Mouse (Mus musculus): ENCODE measurements around the gene Gm11214. TPM values are rescaled to one million over a fixed set of nuclear protein-coding genes. Genes with fewer than 3 reads are reported as not detected.

Gene Gm11214
- polyA plus RNA-seq, 1 experiment from 2014 or later, result not detected

DNA sequence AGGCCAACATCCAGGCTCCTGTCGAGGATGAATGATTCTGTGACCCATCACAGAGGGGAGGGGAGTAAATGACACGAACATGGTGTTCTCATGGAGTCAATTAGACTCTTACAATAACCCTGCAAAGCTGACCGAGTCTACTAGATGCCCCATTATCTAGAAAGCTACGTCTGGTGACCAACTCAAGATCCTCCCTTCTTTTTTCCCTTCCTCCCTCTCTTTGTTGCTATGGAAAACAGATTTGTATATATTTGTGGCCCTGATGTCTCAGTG lies 22.0 kb upstream of the Gm11214 start:
- no peaks in the 10 kb centered on the region for H3K9me3 ChIP-seq (replicated peaks)
- H3K4me3 ChIP-seq, result no peak overlapping the region
- WGBS, result 57% methylated on average over 4 of the region's 4 CpGs
- no peak overlapping the region for H3K9ac ChIP-seq
- no peak for ATAC-seq
- H3K36me3 ChIP-seq (ENCODE audit: poor library complexity, severe bottlenecking), result no peaks in the 10 kb centered on the region
- no peaks in the 10 kb centered on the region for H3K4me1 ChIP-seq
- no peaks in the 10 kb centered on the region for H3K27me3 ChIP-seq
- no peak overlapping the region for H3K4me2 ChIP-seq
- no peak overlapping the region for H3K27ac ChIP-seq

DNA sequence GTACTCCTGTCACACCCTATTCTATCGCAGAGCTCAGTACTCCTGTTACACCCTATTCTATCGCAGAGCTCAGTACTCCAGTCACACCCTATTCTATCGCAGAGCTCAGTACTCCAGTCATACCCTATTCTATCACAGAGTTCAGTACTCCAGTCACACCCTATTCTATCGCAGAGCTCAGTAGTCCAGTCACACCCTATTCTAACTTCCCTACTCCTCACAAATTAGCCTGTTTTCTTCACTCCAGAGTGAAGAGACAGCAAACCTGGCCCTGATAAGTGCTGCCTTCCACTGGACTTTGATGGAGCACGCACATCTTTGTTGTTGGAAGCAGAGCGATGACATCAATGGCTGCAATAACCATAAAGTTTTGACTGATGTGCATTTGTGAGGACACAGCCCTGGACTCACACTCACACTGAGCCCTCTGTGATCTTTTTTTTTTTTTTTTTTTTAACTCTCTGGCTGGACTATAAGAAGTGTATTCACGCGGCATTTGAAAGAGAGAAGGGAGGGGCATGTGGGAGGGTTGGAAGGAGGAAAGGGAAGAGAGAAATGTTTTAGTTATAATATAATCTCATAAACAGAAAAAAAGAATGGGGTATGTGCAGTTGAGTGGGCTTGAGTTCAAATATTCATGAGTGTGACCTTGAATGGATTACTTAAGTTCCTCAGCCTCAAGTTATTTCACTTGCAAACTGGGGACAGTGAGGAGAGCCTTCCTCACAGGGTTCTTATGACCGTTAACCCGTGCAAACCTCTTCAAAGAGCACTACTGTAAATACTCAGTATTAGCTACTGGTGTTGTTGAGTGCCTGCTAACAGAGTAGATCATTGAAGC lies 21.5 kb upstream of the Gm11214 start:
- H3K4me3 ChIP-seq, result no peak overlapping the region
- WGBS, result 89% methylated on average over 10 of the region's 10 CpGs
- no peak overlapping the region for H3K4me2 ChIP-seq
- ATAC-seq, result no peak
- no peak overlapping the region for H3K27ac ChIP-seq
- H3K4me1 ChIP-seq, result no peaks in the 10 kb centered on the region
- no peaks in the 10 kb centered on the region for H3K9me3 ChIP-seq (replicated peaks)
- H3K9ac ChIP-seq, result no peak overlapping the region
- no peaks in the 10 kb centered on the region for H3K27me3 ChIP-seq
- no peaks in the 10 kb centered on the region for H3K36me3 ChIP-seq (ENCODE audit: poor library complexity, severe bottlenecking)

DNA sequence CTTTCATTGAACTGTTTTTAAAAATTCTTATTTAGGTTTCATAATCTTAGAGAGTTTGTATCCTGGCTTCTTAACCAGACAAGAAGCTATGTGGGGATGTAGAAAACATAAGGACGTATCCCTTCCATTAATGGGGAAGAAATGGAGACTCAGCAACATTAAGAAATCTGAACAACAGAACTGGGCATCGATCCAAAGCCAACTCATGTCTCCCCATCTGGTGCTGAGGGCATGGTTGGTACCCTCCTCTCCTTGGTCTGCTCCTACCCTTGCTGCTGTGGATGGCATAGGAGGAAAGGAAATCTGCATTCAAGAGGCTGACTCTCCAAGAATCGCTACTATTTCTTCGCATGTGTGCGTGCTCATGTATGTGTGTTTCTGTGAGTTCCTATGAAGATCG lies 20.5 kb upstream of the Gm11214 start:
- H3K4me2 ChIP-seq, result no peak overlapping the region
- H3K27me3 ChIP-seq, result no peaks in the 10 kb centered on the region
- no peak overlapping the region for H3K4me3 ChIP-seq
- ATAC-seq, result no peak
- H3K4me1 ChIP-seq, result no peaks in the 10 kb centered on the region
- WGBS, result 84% methylated on average over 6 of the region's 6 CpGs
- no peaks in the 10 kb centered on the region for H3K36me3 ChIP-seq (ENCODE audit: poor library complexity, severe bottlenecking)
- H3K9me3 ChIP-seq (replicated peaks), result no peaks in the 10 kb centered on the region
- H3K27ac ChIP-seq, result no peak overlapping the region
- no peak overlapping the region for H3K9ac ChIP-seq

DNA sequence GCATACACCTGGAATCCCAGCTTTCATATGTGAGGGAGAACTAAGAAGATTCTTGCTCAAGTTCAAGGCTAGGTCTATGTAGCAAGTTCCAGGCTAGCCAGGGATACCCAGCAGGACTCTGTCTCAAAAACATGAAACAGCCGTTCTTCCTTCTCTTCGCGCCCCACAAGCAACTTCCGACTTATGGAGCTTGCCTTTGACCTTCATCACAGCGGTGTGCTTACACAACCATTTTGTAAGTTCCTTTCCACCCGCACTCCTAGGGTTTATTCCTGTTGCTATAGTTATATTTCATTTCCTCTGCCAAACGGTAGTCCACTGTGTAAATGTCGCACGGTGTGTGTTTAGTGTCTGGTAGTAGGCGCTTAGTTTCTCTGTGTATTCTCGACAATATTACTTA lies 19.9 kb upstream of the Gm11214 start:
- ATAC-seq, result no peak
- Histone ChIP-seq H3K9me3 (replicated peaks) (no peaks in the 10 kb centered on the region), H3K4me3 (no peak overlapping the region), H3K9ac (no peak overlapping the region), H3K36me3 (ENCODE audit: poor library complexity, severe bottlenecking) (no peaks in the 10 kb centered on the region), H3K4me1 (no peaks in the 10 kb centered on the region), H3K27me3 (no peaks in the 10 kb centered on the region), H3K4me2 (no peak overlapping the region), H3K27ac (no peak overlapping the region)
- 84% methylated on average over 11 of the region's 11 CpGs for WGBS

DNA sequence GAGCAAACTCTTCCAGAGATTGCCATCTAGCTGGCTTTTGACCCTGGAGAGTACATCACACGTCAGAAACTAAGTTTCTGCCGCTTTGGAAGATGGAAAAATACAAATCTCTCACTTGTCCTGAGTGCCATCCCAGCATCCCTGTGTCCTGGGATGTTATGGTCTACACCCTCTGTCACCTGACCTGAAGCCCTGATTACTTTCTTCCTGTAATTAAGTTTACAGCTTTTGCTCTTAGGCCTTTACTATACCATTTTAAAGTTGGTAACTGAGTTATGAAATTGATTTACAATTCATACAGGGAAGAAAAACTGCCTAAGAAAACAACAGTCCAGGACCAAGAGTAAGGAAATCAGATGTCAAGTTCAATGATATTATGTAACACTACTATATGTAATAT lies 19.3 kb upstream of the Gm11214 start:
- 82% methylated on average over 2 of the region's 2 CpGs for WGBS
- Histone ChIP-seq H3K36me3 (ENCODE audit: poor library complexity, severe bottlenecking) (no peaks in the 10 kb centered on the region), H3K27me3 (no peaks in the 10 kb centered on the region), H3K9ac (no peak overlapping the region), H3K4me1 (no peaks in the 10 kb centered on the region), H3K4me3 (no peak overlapping the region), H3K9me3 (replicated peaks) (no peaks in the 10 kb centered on the region), H3K4me2 (no peak overlapping the region), H3K27ac (no peak overlapping the region)
- ATAC-seq, result no peak

DNA sequence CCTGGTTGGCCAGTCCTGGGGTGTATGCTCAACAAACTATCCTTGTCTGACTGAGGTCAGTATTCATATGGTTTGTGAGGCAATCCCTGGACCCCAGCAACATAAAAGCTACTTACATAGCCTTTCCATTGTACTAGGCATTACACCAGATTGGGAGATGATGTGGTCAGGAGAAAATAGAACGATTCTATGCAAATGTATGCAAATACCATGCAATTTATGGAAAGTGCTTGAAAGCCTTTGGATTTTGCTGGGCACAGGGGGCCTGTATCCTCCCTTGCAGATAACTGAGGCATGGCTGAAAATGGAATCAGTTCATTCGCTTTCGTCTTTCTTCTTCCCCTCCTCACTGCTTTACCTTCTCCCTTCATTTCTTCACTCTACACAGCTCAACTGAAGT lies 18.4 kb upstream of the Gm11214 start:
- WGBS, result 77% methylated on average over 3 of the region's 3 CpGs
- H3K9me3 ChIP-seq (replicated peaks), result no peaks in the 10 kb centered on the region
- H3K4me1 ChIP-seq, result no peaks in the 10 kb centered on the region
- ATAC-seq, result no peak
- no peak overlapping the region for H3K9ac ChIP-seq
- no peak overlapping the region for H3K4me3 ChIP-seq
- H3K27ac ChIP-seq, result no peak overlapping the region
- H3K36me3 ChIP-seq (ENCODE audit: poor library complexity, severe bottlenecking), result no peaks in the 10 kb centered on the region
- no peaks in the 10 kb centered on the region for H3K27me3 ChIP-seq
- H3K4me2 ChIP-seq, result no peak overlapping the region

DNA sequence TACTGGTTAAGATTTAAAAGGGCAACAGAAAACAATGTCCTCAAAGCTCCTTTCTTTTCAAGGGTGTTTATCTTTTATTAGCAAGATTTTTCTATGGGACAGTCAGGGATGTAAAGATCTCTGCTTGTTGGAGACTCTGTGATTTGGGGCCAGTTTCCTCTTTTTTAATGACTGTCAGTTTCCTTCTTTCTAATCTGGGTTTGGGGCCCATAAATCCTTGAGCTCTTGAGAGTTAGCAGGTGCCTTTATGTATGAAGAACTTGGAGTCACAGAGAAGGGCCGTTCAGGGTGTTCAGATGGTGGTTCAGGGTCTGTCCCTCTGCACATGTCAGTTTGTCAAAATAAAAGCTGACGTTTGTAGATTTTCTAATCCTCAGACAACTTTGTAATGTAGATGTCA lies 11.9 kb upstream of the Gm11214 start:
- Histone ChIP-seq H3K9ac (no peak overlapping the region), H3K27me3 (no peaks in the 10 kb centered on the region), H3K4me2 (no peak overlapping the region), H3K4me3 (no peak overlapping the region), H3K36me3 (ENCODE audit: poor library complexity, severe bottlenecking) (no peaks in the 10 kb centered on the region), H3K27ac (no peak overlapping the region), H3K9me3 (replicated peaks) (no peaks in the 10 kb centered on the region), H3K4me1 (no peaks in the 10 kb centered on the region)
- no peak for ATAC-seq
- WGBS, result 76% methylated on average over 2 of the region's 2 CpGs

DNA sequence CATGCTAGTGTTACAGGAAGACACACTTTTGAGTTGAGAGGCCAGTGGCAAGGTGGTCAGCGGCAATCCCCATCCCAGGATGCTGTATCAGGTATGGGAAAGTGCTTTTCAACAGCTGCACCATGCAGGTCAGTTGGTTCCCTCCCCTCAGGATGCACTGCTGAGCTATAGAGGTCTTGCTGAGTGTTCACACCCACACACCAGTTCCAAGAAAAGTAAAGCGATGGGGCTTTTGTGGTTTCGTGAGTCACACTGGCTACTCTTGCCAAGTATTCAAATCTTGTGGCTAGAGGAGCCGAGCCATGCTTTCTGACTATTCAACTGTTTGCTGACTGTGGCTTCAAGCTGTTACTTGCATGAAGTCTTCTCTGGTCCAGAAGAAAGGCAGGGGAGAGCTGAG lies 5.1 kb upstream of the Gm11214 start:
- Histone ChIP-seq H3K27ac (no peak overlapping the region), H3K9me3 (replicated peaks) (no peaks in the 10 kb centered on the region), H3K36me3 (ENCODE audit: poor library complexity, severe bottlenecking) (no peaks in the 10 kb centered on the region), H3K4me2 (no peak overlapping the region), H3K27me3 (no peaks in the 10 kb centered on the region), H3K4me1 (no peaks in the 10 kb centered on the region), H3K9ac (no peak overlapping the region), H3K4me3 (no peak overlapping the region)
- ATAC-seq, result no peak
- 76% methylated on average over 4 of the region's 4 CpGs for WGBS

DNA sequence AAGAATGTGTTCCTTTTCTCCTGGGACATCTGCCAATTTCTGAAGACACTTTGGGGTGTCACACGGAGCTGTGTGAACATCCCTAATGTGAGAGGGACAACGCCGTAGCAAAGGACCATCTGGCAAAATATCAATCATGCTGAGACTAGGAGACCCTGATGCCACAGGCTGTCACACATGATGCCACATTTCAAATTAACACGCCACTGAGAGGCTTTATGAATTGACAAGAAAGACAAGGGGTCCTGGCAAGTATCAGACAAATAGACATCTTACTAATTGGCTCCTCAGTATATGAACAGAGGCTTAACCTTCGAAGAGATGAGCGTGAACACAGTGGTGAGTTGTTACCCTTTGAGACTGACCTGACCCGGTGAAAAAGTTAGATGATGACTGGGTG lies 2.6 kb upstream of the Gm11214 start:
- peaks cover 3% of the 10 kb centered on the region; the same call in 1 of the 2 replicates for H3K4me1 ChIP-seq
- H3K36me3 ChIP-seq (ENCODE audit: poor library complexity, severe bottlenecking), result no peaks in the 10 kb centered on the region
- peak; percentile 82; the same call in 1 of the 2 replicates for ATAC-seq
- no peak overlapping the region for H3K4me3 ChIP-seq
- no peak overlapping the region for H3K27ac ChIP-seq
- H3K27me3 ChIP-seq, result no peaks in the 10 kb centered on the region
- H3K9me3 ChIP-seq (replicated peaks), result no peaks in the 10 kb centered on the region
- 62% methylated on average over 7 of the region's 7 CpGs for WGBS
- no peak overlapping the region for H3K4me2 ChIP-seq
- H3K9ac ChIP-seq, result no peak overlapping the region

DNA sequence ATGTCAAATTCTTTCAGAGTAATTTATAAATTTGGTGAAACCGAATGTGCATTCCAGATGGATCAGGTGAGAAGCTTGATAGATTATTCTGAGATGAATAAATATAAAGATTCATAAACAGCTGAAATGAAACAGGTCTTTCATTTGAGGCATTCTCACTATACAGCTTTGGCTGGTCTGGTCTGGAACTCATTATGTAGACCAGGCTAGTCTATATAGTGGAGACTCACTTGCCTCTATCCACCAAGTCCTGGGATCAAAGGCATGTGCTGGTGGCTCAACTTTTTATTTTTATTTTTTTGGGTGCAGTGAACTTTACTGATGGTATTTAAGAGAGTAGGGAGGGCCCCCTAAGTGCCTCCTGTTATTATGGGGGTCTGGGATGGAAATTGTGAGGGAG lies 1.3 kb downstream of the Gm11214 start:
- ATAC-seq, result no peak
- WGBS, result 21% methylated on average over 1 of the region's 1 CpGs

DNA sequence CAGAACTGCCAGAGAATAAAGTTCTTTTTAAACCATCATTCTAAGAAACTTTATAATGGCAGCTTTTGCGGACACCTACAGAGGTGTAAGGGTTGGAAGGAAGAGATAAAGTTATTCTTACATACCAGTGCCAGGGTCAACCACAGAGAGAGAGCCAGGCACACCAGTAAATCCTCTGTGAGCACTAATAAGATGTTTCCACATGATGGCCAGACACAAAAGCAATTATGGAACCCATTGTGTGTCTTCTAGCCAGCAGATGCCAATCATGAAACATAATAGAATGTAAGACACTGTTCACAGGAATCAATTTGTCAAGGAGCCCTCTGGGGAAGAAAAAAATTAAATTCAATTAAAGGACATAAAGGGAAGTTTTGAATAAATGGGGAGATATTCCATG lies 1.8 kb downstream of the Gm11214 start:
- WGBS, result 3% methylated on average over 1 of the region's 1 CpGs
- Histone ChIP-seq H3K36me3 (ENCODE audit: poor library complexity, severe bottlenecking) (no peaks in the 10 kb centered on the region), H3K4me1 (peaks cover 3% of the 10 kb centered on the region; the same call in 1 of the 2 replicates), H3K27ac (no peak overlapping the region), H3K9me3 (replicated peaks) (no peaks in the 10 kb centered on the region), H3K9ac (no peak overlapping the region), H3K27me3 (no peaks in the 10 kb centered on the region), H3K4me2 (no peak overlapping the region), H3K4me3 (no peak overlapping the region)
- no peak for ATAC-seq

More for the DNA sequence above, 1.3 kb downstream of the Gm11214 start:
- no peak overlapping the region for H3K9ac ChIP-seq
- H3K36me3 ChIP-seq (ENCODE audit: poor library complexity, severe bottlenecking), result no peaks in the 10 kb centered on the region
- H3K27me3 ChIP-seq, result no peaks in the 10 kb centered on the region
- peaks cover 3% of the 10 kb centered on the region; the same call in 1 of the 2 replicates for H3K4me1 ChIP-seq
- no peak overlapping the region for H3K4me3 ChIP-seq
- no peak overlapping the region for H3K27ac ChIP-seq
- H3K9me3 ChIP-seq (replicated peaks), result no peaks in the 10 kb centered on the region
- H3K4me2 ChIP-seq, result no peak overlapping the region

DNA sequence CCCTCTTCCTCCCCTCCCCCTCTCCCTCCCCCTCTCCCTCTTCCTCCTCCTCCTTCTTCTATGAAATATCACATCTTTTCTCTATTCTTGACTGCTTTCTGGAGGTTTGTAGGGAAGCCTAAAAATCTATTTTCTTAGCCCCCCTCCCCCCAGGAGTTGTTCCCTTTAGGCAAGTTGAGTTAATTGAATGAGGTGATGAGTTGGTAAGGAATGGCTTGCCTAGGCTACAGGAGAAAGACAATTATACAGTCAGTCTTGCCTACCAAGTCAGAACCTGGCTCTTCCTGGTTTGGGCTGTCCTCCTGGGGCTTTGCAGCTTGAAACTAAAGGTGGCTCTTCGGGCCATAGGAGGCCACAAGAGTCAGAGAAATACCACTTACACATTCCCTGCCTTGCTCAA lies 3.4 kb downstream of the Gm11214 start:
- Histone ChIP-seq H3K4me2 (no peak overlapping the region), H3K9me3 (replicated peaks) (no peaks in the 10 kb centered on the region), H3K27ac (no peak overlapping the region), H3K4me3 (no peak overlapping the region), H3K9ac (no peak overlapping the region), H3K27me3 (no peaks in the 10 kb centered on the region), H3K36me3 (ENCODE audit: poor library complexity, severe bottlenecking) (no peaks in the 10 kb centered on the region), H3K4me1 (peaks cover 3% of the 10 kb centered on the region; the same call in 1 of the 2 replicates)
- WGBS, result 81% methylated on average over 1 of the region's 1 CpGs
- ATAC-seq, result no peak

DNA sequence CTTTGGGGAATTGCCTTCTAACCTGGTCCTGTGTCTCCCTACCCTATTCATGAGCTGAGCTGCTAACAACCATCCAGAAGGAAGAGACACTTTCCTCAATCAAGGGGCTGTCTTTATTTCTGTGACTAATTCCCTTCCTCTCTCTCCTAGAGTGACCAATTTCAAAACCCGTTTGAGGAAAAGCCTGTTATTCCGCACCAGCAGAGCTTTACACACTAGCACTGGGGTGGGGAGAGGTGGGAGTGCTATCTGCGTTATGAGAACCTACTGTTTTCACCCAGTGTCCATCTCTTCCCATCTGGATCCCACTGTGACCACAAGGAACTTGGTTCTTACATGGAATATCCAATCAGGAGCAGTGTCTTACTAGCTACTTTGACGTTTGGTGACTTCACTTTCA lies 4.1 kb downstream of the Gm11214 start:
- H3K27ac ChIP-seq, result no peak overlapping the region
- H3K9me3 ChIP-seq (replicated peaks), result no peaks in the 10 kb centered on the region
- H3K27me3 ChIP-seq, result no peaks in the 10 kb centered on the region
- H3K36me3 ChIP-seq (ENCODE audit: poor library complexity, severe bottlenecking), result no peaks in the 10 kb centered on the region
- no peak for ATAC-seq
- no peak overlapping the region for H3K9ac ChIP-seq
- no peak overlapping the region for H3K4me2 ChIP-seq
- 4% methylated on average over 4 of the region's 4 CpGs for WGBS
- H3K4me3 ChIP-seq, result no peak overlapping the region
- H3K4me1 ChIP-seq, result peaks cover 3% of the 10 kb centered on the region; the same call in 1 of the 2 replicates
